Mouse (Mus musculus) C2C12 (cell line): ENCODE data around the gene Abcd3. TPM values are rescaled to one million over a fixed set of nuclear protein-coding genes. Genes with fewer than 3 reads are reported as not detected.

Experiments
- H3K27me3 ChIP-seq: one replicate; pipeline ENCODE4 v1.6.1; 2011; ENCODE audit not compliant: control insufficient read depth, insufficient read depth, insufficient read length
- H3K36me3 ChIP-seq: one replicate; pipeline ENCODE4 v1.6.1; 2011; ENCODE audit not compliant: control insufficient read depth, insufficient read depth
- H3K4me3 ChIP-seq: one replicate; pipeline ENCODE4 v1.5.1; 2011; ENCODE audit warnings: mild to moderate bottlenecking, control low read depth; ENCODE audit not compliant: poor library complexity, insufficient read depth, severe bottlenecking
- H3K79me2 ChIP-seq: one replicate; pipeline ENCODE4 v1.6.1; 2011; ENCODE audit not compliant: control insufficient read depth, insufficient read depth
- H3K79me3 ChIP-seq: one replicate; pipeline ENCODE4 v1.6.1; 2011; ENCODE audit warnings: low read depth, control low read depth
- H3ac ChIP-seq: one replicate; pipeline ENCODE3; 2011; ENCODE audit warnings: low read depth; ENCODE audit not compliant: control insufficient read depth, insufficient read length
- CEBPB ChIP-seq: IDR thresholded peaks from one replicate; pipeline ENCODE4 v1.6.1; 2011; ENCODE audit warnings: low read depth, mild to moderate bottlenecking, control low read depth, moderate library complexity
- CTCF ChIP-seq: IDR thresholded peaks from one replicate; pipeline ENCODE4 v1.5.1; 2011; ENCODE audit not compliant: control insufficient read depth, insufficient read depth, insufficient read length
- FOSL1 ChIP-seq: IDR thresholded peaks from one replicate; pipeline ENCODE4 v1.8.0; 2011; ENCODE audit warnings: mild to moderate bottlenecking, low read length; ENCODE audit not compliant: poor library complexity, insufficient read depth, severe bottlenecking
- MAX ChIP-seq: IDR thresholded peaks from one replicate; pipeline ENCODE4 v1.6.1; 2011; ENCODE audit warnings: mild to moderate bottlenecking, control low read depth
- MYOD1 ChIP-seq: IDR thresholded peaks from one replicate; pipeline ENCODE4 v1.6.1; 2011; ENCODE audit warnings: low read depth; ENCODE audit not compliant: control insufficient read depth, insufficient read length
- MYOG ChIP-seq: IDR thresholded peaks from one replicate; pipeline ENCODE4 v1.6.1; 2011; ENCODE audit not compliant: control insufficient read depth, insufficient read length; ENCODE audit errors: extremely low read depth
- USF1 ChIP-seq: IDR thresholded peaks from one replicate; pipeline ENCODE4 v1.6.1; 2011; ENCODE audit warnings: low read depth, mild to moderate bottlenecking, control low read depth, moderate library complexity
- polyA plus RNA-seq: library from polyadenylated mRNA; unstranded; fragments of >200 nt; fragmentation: generic; extraction: Trizol; gene quantifications from one replicate; pipeline ENCODE4 v1.2.1, GENCODE M21; 2012; ENCODE audit warnings: missing spikeins

The Abcd3 gene
- polyA plus RNA-seq, 1 experiment, result 12.1 TPM

- no peak for TF ChIP-seq CEBPB
- no peak for TF ChIP-seq MAX
- no peak for TF ChIP-seq USF1
- no peak for TF ChIP-seq MYOD1
- no peak for TF ChIP-seq CTCF
- TF ChIP-seq FOSL1, result no peak
- no peak for TF ChIP-seq MYOG
- H3ac ChIP-seq, result no peak overlapping the region
- no peak overlapping the region for H3K4me3 ChIP-seq
- H3K27me3 ChIP-seq, result no peaks in the 10 kb centered on the region
- no peaks in the 10 kb centered on the region for H3K79me3 ChIP-seq
- H3K36me3 ChIP-seq, result peaks cover 14% of the 10 kb centered on the region
- no peaks in the 10 kb centered on the region for H3K79me2 ChIP-seq
Observed at GRCm38 (mm10) chr3:121739489-121740213, 75.5 kb downstream of the Abcd3 start.

- Histone ChIP-seq H3ac (no peak overlapping the region), H3K27me3 (no peaks in the 10 kb centered on the region), H3K79me3 (no peaks in the 10 kb centered on the region), H3K36me3 (peaks cover 22% of the 10 kb centered on the region), H3K79me2 (no peaks in the 10 kb centered on the region), H3K4me3 (no peak overlapping the region)
- TF ChIP-seq CTCF, result no peak
- TF ChIP-seq FOSL1, result no peak
- no peak for TF ChIP-seq CEBPB
- no peak for TF ChIP-seq USF1
- no peak for TF ChIP-seq MYOD1
- TF ChIP-seq MYOG, result no peak
- no peak for TF ChIP-seq MAX
Observed at GRCm38 (mm10) chr3:121738742-121739342, 76.3 kb downstream of the Abcd3 start.

GRCm38 (mm10) chr3:121737901-121738300 lies 77.2 kb downstream of the Abcd3 start:
- H3K79me3 ChIP-seq, result no peaks in the 10 kb centered on the region
- no peak for TF ChIP-seq MAX
- peaks cover 32% of the 10 kb centered on the region for H3K36me3 ChIP-seq

GRCm38 (mm10) chr3:121737453-121737852 lies 77.6 kb downstream of the Abcd3 start:
- no peak overlapping the region for H3ac ChIP-seq
- H3K4me3 ChIP-seq, result no peak overlapping the region
- no peaks in the 10 kb centered on the region for H3K79me2 ChIP-seq
- no peaks in the 10 kb centered on the region for H3K79me3 ChIP-seq
- H3K27me3 ChIP-seq, result no peaks in the 10 kb centered on the region
- peaks cover 36% of the 10 kb centered on the region for H3K36me3 ChIP-seq
- TF ChIP-seq CTCF (peak; percentile 24), MYOG (no peak)

More at GRCm38 (mm10) chr3:121737901-121738300, 77.2 kb downstream of the Abcd3 start:
- Histone ChIP-seq H3K79me2 (no peaks in the 10 kb centered on the region), H3K4me3 (no peak overlapping the region), H3ac (no peak overlapping the region), H3K27me3 (no peaks in the 10 kb centered on the region)

- Histone ChIP-seq H3ac (no peak overlapping the region), H3K27me3 (no peaks in the 10 kb centered on the region), H3K36me3 (peaks cover 49% of the 10 kb centered on the region), H3K4me3 (no peak overlapping the region), H3K79me3 (no peaks in the 10 kb centered on the region), H3K79me2 (no peaks in the 10 kb centered on the region)
- peak; percentile 52 for TF ChIP-seq MYOD1
- TF ChIP-seq USF1, result no peak
- no peak for TF ChIP-seq FOSL1
- no peak for TF ChIP-seq CEBPB
- no peak for TF ChIP-seq MAX
- TF ChIP-seq CTCF, result peak; percentile 60
- TF ChIP-seq MYOG, result no peak
Observed at GRCm38 (mm10) chr3:121736025-121736744, 78.9 kb downstream of the Abcd3 start.

GRCm38 (mm10) chr3:121735542-121735941 lies 79.6 kb downstream of the Abcd3 start:
- Histone ChIP-seq H3ac (no peak overlapping the region), H3K27me3 (no peaks in the 10 kb centered on the region), H3K79me2 (no peaks in the 10 kb centered on the region), H3K79me3 (no peaks in the 10 kb centered on the region), H3K36me3 (peaks cover 55% of the 10 kb centered on the region), H3K4me3 (no peak overlapping the region)
- TF ChIP-seq FOSL1, result no peak
- no peak for TF ChIP-seq MYOD1
- no peak for TF ChIP-seq CTCF
- no peak for TF ChIP-seq CEBPB
- no peak for TF ChIP-seq MYOG
- no peak for TF ChIP-seq USF1
- no peak for TF ChIP-seq MAX
